Mouse (Mus musculus): ENCODE measurements around the gene Fcgr4.

DNA sequence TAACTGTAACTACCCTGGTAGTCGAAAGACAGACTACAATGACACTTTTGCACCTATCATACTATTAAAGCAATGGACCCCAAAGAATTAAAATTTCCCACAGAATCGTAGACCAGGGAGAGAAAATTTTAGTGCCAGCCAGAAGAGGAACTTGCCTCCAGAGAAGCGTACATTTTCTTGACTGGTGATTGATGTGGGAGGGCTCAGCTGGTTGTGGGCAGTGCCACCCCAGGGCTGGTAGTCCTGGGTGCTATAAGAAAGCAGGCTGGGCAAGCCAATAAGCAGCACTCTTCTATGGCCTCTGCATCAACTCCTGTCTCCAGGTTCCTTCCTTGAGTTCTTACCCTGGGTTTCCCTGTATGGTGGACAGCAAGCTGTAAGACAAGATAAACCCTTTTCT is 33.6 kb upstream of the Fcgr4 start:
- TF ChIP-seq TAL1 (conservative IDR thresholded peaks at IDR 0.05; ENCODE audit: low read depth, low read length) (no peak), GATA1 (IDR thresholded peaks at IDR 0.05; ENCODE audit: borderline replicate concordance, low read length) (no peak), CTCF (IDR thresholded peaks at IDR 0.05; ENCODE audit: low read depth, low read length) (no peak), POLR2AphosphoS5 (IDR thresholded peaks at IDR 0.05; ENCODE audit: insufficient replicate concordance, low read depth, low read length) (no peak)

All from G1E (cell line).